Mouse (Mus musculus) kidney, postnatal 10 days (tissue): Measurements from ENCODE around the gene Ccser1.

ENCODE experiments used
- DNase-seq: peaks from one replicate; pipeline ENCODE4 v3.0.0; 2021; ENCODE audit warnings: mixed read lengths

Gene Ccser1

DNA sequence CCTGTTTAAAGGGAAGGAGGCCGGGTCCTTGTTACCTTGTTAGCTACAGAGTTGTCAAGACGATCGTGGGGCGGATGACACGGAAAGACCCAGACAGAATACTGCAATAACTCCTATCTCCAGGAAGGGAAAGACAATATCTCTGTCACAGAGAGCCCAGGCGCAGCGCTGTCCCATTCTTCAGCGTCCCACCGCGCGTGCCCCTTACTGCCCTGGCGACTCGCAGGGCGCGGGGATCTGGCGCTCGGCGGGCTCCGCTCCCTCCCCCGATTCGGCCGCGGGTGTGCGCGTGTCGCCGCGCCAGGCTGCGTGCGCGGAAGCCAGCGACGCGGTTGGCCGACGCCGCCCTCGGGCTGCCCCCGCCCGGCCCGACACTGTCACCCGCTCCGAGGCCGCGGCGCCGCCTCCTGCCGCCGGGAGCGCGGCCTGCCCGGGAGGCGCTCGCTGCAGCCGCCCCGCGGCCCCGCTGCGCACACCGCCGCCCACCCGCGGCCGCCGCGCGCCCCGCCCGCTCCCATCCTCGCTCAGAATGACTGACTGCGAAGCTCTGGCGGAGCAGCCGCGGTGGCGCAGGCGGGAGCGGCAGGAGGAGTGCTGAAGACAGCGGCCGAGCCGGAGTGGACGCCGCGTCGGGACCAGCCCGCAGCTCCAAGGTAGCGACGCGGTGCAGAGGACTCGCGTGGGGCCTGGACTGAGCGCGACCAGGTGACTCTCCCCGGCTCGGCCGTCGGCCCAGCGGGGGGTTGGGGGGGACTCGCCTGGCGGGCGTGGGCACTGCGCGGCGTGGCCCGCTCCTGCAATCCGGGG lies at the start of gene Ccser1:
Ccser1 (plus strand) TSS at position 376 of the 807 bp plus-strand sequence.
- peak; percentile 80 for DNase-seq

DNA sequence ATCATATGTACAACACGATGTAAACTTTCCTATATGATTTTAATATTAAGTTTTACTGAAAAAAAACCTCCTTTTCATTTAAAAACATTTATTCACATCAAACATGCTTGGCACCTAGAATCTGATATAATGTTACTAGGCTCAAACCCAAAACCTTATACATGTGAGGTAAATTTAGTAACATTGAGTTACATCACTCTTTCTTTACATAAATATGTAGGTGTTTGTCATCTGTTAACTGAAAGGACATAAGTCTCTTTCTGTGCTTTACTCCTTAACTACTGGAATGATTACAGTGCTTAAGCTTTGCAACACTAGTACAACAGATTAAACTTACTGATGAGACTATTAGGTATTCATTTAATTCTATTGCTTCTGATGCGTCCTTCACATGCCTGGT lies 43.7 kb upstream of the Ccser1 start:
- no peak for DNase-seq

DNA sequence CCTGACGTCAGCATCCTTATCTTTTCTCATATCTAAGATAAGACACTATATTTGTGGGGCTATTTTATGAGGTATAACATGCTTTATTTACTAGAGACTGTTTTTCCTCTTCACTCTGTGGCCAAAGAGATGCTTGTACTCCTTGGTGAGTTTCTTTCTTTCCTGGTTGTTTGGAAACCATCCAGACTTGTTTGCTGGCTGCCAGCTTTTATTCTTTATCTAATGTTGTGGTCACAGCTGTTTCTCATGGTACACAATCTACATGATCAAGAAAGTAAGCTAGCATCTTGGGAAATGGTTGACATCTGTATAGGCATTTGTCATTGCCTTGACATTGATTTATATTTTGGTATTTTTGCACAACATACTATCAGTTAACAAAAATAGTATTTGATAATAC lies 37.1 kb upstream of the Ccser1 start:
- DNase-seq, result no peak

DNA sequence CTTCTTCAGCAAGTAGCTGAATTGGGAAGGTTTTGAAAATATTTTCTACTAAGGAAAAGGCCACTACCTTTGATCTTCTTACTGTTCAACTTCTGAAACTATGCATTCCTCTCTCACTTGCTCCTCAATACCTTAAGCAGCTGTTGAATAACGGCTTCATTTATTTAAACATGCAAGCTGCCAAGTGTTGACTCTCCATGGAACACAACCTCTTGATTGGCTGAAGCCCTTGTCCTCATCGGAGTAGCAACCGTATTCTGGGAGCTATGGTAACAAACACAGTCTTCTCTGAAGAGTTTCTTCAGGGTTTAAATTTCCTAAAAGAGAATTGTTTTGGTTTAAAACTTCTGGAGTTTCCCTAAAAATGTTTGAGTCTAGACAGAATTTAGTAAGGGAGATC lies 27.2 kb upstream of the Ccser1 start:
- DNase-seq, result no peak

DNA sequence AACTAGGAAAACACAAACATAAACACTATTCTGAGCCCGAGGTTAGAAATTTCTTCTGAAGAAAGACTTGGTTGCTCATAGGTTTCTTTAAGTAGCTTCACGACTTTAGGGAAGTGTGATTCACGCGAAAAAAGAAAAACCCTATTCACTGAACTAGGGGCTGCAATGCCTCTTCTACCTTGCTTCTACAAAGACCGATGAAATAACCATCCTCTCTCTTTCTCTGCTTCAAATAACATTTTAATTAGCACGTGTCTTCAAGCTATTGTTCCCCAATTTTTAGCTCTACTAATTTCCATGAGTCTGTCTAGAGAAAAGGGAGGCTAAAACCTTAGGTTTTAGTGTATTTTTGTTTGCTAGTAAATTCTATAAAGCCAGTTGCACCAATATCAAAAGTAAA lies 25.5 kb upstream of the Ccser1 start:
- no peak for DNase-seq

DNA sequence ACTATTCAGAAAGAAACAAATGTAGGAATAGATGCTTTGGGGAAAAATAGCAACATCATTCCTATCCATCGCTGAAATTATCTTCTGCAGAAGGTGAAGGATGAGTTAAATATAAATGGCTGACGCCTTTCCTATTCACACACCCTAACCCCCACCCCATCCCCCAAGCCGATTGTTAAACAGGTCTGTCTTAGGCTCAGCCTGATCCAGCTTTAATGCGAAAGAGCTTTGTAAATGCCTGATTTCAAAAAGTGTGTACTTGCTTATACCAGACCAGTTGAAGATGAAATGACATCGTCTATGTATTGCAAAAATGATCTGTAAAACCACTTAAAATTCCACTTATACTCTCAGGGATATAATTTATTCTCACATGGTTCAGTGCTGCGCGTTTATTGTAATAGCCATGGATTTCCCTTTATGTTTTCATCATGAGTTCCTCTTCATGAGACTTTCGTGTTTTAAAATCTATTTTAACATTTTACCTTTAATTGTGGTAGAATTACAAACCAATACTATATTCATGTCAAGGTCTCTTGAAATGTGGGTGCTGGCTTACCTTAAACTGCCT lies 25.0 kb upstream of the Ccser1 start:
- no peak for DNase-seq

DNA sequence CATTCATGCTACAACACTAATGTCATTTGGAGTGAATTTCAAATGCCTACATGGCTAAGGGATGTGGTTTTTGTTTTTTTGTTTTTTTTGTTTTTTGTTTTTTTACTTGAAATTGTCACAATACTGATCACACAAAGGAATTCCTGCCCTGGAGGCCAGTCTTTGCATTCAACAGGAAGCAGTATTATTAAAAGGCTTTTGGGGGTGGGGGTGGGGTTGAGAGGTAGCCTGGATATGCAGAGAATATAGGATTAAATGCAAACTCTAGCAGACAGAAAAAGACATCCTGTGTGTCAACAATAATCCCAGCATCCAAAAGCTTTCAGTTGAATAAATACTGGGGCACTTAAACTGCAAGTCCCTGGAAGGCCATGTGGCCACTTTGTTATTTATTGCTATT lies 24.4 kb upstream of the Ccser1 start:
- DNase-seq, result no peak

DNA sequence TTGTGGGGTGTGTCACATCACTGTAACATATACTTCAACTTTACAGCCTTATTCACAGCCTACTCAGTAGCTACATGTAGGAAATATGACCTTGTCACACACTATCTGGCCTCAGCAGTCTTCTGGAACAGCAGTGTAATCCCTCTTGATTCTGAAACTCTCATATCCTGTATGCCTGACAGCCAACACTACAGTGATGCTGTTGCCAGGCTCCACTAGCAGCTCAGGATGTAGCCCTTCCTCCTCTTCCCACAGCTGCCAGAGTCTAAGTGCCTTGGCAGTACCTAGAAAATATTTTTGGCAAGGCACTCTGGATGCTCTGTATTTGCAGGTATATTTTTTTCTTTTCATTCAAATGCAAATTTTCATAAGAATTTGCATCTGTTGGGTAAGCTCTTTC lies 18.0 kb upstream of the Ccser1 start:
- DNase-seq, result no peak

DNA sequence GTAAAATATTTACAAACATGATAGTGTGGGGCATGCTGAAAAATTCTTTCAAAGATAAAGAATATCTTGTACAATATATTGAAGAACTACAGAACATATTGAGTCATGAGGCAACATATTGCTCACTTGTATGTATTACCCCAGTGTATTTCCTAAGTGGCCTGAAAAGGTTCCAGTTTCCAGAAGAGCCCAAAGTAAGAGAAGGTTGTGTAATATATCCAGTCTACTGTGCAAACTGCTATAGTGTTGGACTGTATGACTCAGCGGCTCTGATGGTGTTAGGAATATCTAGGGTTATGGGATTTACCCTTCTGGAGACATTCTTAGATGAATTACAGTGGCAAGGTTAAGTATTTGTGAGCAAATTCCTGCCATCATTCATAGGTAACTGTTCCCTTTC lies 13.2 kb upstream of the Ccser1 start:
- no peak for DNase-seq

DNA sequence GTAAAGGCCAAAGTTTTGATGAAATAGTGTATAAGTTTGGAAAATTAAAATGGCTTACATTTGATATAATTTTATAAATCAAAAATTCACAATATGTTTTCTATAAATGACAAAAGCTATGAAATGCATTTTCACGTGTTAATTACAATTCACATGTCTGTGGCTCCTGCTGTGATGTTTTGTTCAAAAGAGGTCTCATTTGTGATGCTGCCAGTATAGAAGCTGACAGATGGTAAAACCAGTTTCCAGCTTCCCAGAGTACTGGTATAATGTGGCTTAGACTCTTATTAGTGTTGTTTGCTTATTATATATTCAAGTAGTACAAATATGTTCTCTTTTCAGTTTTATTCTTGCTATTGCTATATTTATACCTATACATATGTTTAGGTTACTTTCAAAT lies 4.0 kb upstream of the Ccser1 start:
- no peak for DNase-seq

DNA sequence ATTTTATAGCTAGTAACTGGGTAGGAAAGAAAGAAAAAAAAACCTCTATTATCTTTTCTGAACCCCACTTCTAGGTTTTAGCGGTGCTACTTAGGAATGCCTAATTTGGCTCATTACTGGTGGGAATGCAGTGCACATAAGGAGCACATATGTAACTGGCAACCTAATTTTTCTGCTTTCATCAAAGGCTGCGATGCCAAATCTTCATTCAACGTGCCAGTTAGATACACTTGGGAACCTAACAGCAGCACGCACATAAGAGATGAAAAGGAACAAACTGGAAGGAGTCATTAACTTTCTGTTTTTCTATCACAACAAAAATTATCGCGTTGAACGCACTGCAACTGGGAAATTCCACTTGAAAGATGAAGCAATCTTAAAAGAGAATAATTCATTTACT lies 2.6 kb upstream of the Ccser1 start:
- no peak for DNase-seq

DNA sequence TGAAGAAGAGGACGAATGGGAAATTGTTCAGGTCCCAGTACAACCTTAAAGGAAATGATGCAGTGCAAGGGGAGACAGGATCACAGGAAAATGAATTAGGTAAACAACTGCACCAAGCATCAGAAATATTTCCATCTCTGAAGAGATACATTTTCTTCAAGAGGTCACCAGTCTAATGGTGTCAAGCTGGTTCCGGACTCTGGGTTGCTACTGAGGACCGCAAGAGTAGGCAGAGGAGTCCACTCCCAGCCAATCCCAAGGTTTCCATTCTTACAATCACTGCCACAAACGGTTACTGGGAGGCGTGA lies 529 bp upstream of the Ccser1 start:
- no peak for DNase-seq

DNA sequence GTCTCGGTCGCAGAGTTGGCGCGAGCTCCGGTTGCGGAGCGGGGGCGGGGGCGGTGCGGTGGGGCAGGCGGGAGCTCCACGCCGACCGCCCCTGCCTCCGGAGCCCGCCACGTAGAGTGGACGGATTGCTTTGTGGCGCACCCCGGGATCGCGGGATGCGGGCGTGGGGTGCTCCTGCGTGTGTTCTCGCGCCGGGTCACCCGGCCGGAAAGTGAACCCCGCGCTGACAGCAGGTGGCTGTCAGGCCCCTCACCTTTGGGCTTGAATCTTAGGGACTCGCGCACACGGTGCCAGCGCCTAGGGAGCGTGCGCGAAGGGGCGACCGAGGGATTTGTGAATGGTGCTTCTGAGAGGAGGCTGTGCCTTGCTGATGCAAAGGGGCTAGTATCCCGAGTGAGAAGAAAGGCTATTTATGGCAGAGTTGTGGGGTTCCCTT lies 650 bp downstream of the Ccser1 start:
- DNase-seq, result peak; percentile 32

DNA sequence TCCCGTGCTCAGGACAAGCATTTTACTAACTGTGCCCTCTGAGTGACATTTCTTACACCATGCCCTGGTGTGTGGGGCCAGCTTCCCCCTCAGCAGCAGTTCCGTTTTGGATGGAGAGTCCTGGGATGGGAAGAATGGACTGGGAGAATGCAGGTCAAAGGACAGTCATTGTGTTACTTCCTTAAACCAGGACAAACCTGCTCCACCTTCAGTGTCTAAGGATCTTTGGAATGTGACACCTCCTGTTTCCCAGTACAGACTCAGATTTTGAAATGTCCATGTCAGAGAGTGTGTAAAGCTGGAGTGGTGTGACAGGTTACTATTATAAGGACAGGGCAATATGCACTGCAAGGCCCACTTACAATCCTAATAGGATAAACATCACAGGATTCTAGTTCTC lies 8.9 kb downstream of the Ccser1 start:
- DNase-seq, result no peak

DNA sequence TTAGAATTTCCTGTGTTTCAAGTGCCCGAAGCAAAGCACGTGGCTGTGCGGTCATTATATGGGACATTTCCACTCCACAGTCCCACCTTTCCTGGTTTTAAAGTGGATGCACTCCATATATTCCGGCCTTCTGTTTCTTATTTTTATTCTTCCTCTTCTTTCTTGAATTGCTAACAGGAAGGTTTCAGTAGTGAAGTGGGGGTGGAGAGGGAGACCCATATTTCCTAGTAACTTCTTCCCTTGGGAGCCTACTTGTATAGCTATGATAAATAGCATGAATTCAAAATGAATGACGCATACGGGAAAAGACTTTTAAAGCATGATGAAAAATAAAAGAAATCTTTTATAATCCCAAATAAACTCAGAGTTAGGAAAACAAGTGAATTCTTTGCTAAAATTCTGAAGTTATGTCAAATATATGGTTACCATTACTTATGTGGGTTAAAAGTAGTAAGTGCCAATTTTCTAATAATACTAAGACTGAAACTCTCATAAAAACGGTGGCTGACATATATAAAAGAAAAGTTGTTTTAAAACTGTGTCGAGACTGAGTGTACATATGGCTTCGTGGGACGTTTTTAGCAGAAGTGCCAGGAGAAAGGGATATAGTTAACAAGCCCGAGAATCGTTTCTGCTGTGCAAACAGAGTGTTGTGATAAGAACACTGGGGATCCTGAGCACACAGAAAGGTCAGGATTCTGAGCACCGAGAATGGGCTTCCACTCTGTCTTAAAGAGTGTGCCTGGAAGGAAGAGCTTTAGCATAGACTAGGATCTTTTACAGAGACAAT lies 11.7 kb downstream of the Ccser1 start:
- DNase-seq, result no peak

DNA sequence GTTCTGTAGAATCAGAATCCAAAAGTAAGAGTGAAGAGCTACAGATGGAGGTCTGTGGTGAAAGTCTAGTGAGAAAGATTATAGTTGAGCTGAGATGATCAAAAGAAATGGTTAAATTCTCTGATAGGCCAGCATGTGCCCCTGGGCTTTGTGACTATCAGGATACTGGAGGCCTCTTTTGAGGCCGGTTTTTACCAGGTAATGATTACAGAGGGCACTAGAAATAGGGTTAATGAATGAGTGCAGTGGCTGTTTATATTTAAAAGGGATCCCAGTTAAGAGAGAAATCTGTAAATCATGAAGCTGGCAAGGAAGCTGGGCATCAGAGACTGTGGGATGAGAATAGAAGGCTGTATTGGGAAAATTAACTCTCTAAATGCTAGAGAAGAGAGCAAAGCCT lies 23.2 kb downstream of the Ccser1 start:
- no peak for DNase-seq

DNA sequence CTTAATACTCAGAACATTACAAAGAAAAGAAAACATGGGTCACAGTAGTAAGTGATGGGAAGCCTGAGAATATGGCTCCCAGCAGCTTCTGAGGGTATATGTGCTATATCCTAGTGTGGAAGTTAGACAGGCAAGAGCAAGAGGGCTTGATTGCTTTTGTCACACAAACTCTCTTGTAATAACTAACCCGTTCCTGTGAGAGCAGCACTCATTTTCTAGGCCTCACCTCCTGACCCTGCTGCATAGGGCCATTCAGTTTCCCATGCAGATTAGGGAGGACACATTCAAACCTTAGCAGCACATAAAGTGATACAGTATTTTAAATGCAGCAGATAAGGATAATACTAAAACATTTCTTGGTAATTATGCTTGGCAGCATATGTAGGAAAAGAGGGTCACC lies 25.9 kb downstream of the Ccser1 start:
- DNase-seq, result no peak

DNA sequence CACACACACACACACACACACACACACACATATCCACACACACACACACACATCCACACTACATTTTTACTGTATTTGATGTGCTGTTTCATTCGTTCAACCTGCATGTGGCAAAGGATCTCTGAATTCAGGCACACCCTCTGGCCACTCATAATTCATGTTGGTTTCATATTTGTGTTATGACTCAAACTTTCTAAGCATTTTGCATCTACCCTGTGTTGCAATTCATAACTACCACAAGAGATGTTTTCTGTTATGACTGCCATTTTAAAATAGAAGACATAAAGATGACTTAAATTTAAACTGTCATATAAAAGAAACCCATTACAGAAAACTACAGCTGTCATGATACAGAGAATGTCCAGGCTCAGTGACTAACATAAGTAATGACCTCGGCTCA lies 26.5 kb downstream of the Ccser1 start:
- no peak for DNase-seq

DNA sequence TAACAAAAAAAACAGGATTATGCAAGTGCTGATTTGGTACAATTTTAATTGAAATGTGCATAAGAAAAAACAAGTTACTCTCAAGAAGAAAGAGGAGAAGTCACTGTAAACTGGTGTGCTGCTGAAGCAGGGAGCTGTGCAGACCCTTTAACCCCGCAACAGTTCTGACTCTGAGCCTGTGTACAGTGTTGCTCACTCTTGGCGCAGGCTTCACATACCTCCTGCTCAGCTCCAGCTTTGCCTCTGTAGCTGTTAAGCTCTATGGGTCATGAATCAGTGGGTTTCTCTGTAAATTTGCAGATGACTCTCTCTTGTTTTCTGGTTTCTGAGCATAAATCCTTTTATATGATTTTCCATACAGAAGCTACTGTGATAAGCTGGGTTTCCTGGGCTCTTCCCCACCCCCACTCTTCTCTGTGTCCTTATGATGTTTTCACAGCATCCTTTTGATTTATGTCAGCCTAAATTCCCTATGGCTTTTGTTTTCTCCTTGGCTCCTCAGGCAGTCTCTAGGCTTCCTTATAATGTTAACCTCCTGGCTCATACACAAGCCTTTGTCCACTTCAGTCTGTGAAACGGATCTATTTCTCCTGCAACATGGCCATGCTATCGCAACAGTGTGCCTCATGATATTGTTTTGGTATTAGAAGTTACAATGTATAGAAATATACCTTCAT lies 30.1 kb downstream of the Ccser1 start:
- peak; percentile 44 for DNase-seq

DNA sequence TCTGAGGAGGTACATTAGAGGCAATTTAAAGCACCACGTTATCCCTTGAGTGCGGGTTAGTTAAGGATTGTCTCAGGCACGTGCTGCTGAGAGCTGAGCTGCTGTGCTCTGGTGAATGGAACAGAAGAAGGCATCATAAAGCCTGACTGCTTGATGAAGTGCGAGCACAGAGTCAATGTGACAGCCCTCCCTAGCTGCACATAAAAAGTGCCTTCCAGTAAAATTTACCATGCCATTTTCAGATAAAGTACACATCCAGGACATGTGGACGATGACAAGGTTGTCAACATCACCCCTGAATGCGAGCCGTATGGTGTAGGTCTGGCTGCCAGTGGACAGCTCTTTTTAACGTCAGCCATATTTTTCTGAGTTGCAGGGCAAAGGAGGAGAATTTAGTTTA lies 35.6 kb downstream of the Ccser1 start:
- DNase-seq, result no peak

DNA sequence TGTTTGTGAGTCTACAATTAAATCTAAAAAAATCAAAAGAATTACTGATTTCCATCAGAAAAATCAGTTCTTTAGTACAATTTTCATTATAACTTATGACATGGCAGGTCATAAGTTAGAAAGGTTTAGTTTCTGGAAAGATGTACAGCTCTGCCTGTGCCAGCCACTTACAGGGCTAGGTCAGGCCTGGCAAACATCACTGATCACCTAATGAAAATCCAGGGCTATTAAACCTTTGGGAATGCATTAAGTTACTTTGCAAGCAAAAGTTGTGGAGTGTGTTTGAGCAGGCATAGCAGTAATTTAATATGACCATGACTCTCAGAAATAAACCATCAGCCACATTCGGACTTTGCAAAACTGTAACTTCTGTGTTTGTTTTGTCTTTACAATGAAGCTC lies 36.4 kb downstream of the Ccser1 start:
- no peak for DNase-seq

DNA sequence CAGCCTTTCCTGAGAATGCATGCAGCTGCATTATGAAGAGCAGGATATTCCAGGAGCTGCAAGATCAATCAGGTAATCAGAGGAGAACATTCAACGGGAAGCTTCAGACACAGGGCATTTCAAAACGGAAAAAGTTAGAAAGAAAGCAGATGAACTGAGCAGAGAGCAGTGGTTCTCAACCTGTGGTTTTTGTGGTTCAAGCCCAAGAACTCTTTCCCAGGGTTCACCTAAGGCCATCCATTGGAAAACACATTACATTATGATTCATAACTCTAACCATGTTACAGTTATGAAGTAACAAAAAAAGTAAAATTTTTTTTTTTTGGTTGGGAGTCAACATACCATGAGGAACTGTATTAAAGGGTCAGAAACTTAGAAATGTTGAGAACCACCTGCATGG lies 37.6 kb downstream of the Ccser1 start:
- DNase-seq, result no peak

DNA sequence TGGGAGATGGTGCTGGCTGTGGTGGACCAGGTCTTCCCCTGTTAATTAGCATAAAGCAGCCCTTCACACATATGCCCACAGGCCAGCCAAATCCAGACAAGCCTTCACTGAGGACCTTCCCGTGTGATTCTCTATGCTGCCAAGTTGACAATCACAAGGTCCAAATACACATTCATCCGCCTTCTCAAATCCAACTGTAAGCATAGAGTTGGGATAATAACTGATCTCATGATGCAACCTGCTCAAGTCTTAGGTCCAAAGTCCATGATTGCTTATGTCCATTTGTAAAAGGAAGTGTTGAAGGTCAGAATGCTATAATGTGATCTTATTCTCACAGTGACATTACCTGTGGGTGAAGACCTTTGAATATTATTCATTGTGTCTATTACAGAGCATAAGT lies 43.4 kb downstream of the Ccser1 start:
- no peak for DNase-seq

DNA sequence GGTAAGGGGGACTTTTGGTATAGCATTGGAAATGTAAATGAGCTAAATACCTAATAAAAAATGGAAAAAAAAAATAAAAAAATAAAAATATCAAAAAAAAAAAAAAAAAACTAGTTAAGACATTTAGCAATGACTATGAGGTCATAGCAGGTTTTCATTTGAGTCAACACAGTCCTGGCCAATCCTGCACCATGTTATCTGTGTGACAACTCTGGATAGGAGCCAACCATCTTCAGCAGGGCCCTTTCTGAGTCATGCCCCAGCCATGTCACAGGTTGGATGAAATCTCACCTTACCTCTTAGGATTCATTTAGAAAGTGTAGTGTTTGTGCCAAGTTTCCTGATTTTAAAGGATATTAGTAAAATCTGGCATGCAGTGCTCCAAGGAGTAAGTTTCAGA lies 45.2 kb downstream of the Ccser1 start:
- DNase-seq, result no peak
